Mouse (Mus musculus) T-helper 1 cell (primary cell): ENCODE results near the gene Nt5dc3.

Experiments
- in situ Hi-C: fragments of 300-600 bp; cut with MboI, MseI; formaldehyde crosslinking; loops from one replicate; pipeline ENCODE4 v1.15.1; 2025; ENCODE audit warnings: high pct_unique_total_duplicates

The Nt5dc3 gene

GRCm38 (mm10) chr10:86872591-86872990 lies 93.8 kb downstream of the Nt5dc3 start:
- in situ Hi-C loops = no loop called here

- in situ Hi-C loops = no loop called here
Measured at GRCm38 (mm10) chr10:86878721-86879120, 99.9 kb downstream of the Nt5dc3 start.

GRCm38 (mm10) chr10:86880071-86880806 lies 101.4 kb downstream of the Nt5dc3 start:
- in situ Hi-C loops = no loop called here

- in situ Hi-C loops = no loop called here
Measured at GRCm38 (mm10) chr10:86881448-86881847, 102.6 kb downstream of the Nt5dc3 start.

GRCm38 (mm10) chr10:86886434-86886833 lies 107.6 kb downstream of the Nt5dc3 start:
- in situ Hi-C loops = no loop called here
